Mouse (Mus musculus): ENCODE measurements around the gene Bhlhe41.
A peak's percentile ranks its signal among the peaks of the same experiment; 100 is the strongest.

GRCm38 (mm10) chr6:145855720-145856551 lies 9.4 kb downstream of the Bhlhe41 start:
- TF ChIP-seq CTCF (IDR thresholded peaks at IDR 0.05; ENCODE audit: borderline replicate concordance, insufficient read depth, low read length) (no peak), POLR2A (IDR thresholded peaks at IDR 0.05; ENCODE audit: low read depth, low read length) (peak; percentile 37; the same call in 1 of the 2 replicates)

All from embryonic fibroblast, embryonic 13.5 days (primary cell).